Mouse (Mus musculus) megakaryocyte, embryonic 14.5 days (primary cell): ENCODE measurements around the gene Cmah. TPM values are rescaled to one million over a fixed set of nuclear protein-coding genes. Genes with fewer than 3 reads are reported as not detected.

ENCODE experiments used
- H3K27me3 ChIP-seq: replicated peaks from 2 replicates; pipeline ENCODE3; 2012; ENCODE audit warnings: inconsistent platforms
- H3K36me3 ChIP-seq: replicated peaks from 2 replicates; pipeline ENCODE3; 2012; ENCODE audit warnings: low read length, inconsistent platforms, mixed read lengths
- H3K4me1 ChIP-seq: 2 replicates; pipeline ENCODE4 v1.6.1; 2012; ENCODE audit warnings: inconsistent platforms
- H3K4me3 ChIP-seq: replicated peaks from 2 replicates; pipeline ENCODE3; 2012; ENCODE audit warnings: moderate library complexity, mild to moderate bottlenecking, inconsistent platforms
- H3K9me3 ChIP-seq: 2 replicates; pipeline ENCODE4 v1.6.1; 2012; ENCODE audit warnings: inconsistent platforms
- FLI1 ChIP-seq: IDR thresholded peaks from 2 replicates; pipeline ENCODE4 v1.6.1; 2012; ENCODE audit warnings: low read length, inconsistent platforms, mixed read lengths
- GATA1 ChIP-seq: IDR thresholded peaks from 3 replicates; pipeline ENCODE4 v1.6.1; 2012; ENCODE audit warnings: mixed read lengths, low read length, inconsistent platforms, borderline replicate concordance
- polyA plus RNA-seq: library from polyadenylated mRNA; stranded (reverse); fragments of >175 nt; gene quantifications from 2 replicates; pipeline ENCODE4 v1.2.3, GENCODE M21; 2012; ENCODE audit warnings: low replicate concordance; ENCODE audit not compliant: insufficient read depth

Cmah gene
- polyA plus RNA-seq, 1 experiment = 4.3 TPM

DNA sequence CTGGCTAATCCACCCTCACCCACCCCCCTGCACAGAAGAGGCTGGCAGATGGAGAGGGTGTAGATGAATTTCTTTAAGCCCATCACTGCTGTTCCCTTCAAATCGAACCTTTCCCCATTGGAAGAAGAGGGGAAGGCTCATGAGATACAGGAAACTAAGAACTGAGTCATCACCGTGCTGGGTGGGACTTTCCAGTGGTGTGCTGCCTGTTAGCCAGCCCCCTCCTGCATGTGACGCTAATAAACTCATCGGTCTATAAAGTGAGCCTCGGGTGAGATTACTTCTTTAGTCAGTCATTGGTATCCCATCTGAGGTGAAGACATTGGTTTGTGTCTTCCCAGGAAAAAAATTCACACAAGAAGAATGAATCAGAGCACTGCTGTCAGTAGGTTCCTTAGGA lies 160.3 kb downstream of the Cmah start:
- Histone ChIP-seq H3K27me3 (no peaks in the 10 kb centered on the region), H3K4me3 (no peak overlapping the region), H3K36me3 (peaks cover 29% of the 10 kb centered on the region), H3K9me3 (no peaks in the 10 kb centered on the region), H3K4me1 (peaks cover 97% of the 10 kb centered on the region)
- TF ChIP-seq FLI1 (no peak), GATA1 (no peak)

DNA sequence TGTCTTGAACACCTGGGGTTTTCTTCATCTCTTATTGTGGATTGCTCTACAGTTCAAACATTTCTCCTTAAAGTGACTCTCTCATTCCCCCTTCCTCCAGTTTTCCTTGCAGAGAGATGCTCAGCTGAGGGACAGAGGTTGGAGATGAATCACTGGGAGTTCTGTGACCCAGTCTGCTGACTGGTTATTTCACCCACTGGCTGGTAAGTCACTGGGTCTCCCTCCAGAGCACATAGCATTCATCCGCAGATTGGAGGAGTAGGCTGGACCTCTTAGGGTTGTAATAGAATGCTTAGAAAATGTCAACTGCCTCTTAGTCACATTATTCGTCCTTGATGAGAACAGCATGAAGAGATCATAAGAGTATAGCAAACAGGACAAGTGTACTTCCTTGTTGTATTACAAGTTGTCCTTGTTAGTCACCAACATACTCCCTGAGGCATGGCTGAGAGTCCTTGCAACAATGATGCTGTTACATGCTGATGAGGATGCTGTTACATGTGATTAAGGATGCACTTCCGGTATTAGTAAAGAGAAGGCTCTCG lies 161.4 kb downstream of the Cmah start:
- H3K36me3 ChIP-seq = peaks cover 35% of the 10 kb centered on the region

GRCm38 (mm10) chr13:24489515-24489914 lies 162.3 kb downstream of the Cmah start:
- Histone ChIP-seq H3K9me3 (no peaks in the 10 kb centered on the region), H3K36me3 (peaks cover 39% of the 10 kb centered on the region), H3K4me1 (peaks cover 97% of the 10 kb centered on the region), H3K4me3 (no peak overlapping the region), H3K27me3 (no peaks in the 10 kb centered on the region)
- TF ChIP-seq FLI1 (no peak), GATA1 (no peak)

More for the DNA sequence above, 161.4 kb downstream of the Cmah start:
- Histone ChIP-seq H3K4me1 (peaks cover 97% of the 10 kb centered on the region), H3K9me3 (no peaks in the 10 kb centered on the region), H3K4me3 (no peak overlapping the region), H3K27me3 (no peaks in the 10 kb centered on the region)
- TF ChIP-seq GATA1 (no peak), FLI1 (no peak)

DNA sequence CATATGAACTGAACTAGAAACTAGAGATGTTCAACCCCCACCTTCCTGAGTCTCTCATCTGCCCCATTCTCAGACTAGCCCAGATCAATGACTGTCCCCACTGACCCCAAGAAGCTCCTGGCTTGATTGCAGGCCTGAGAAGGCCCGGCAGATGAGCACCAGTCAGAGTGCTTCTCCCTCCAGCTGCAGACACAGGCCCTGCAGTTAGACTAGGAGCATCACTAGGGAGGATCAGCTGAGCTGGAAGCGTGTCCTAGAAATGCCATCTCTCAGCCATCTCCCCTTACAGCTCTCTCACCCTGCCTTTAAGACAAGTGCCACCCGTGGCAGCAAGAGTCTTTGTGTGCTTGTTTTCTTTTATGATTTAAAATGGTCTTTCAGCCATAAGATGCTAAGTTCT lies 162.8 kb downstream of the Cmah start:
- H3K4me1 ChIP-seq = peaks cover 97% of the 10 kb centered on the region
- no peaks in the 10 kb centered on the region for H3K9me3 ChIP-seq
- H3K36me3 ChIP-seq = peaks cover 40% of the 10 kb centered on the region
- no peak for TF ChIP-seq GATA1
- no peak overlapping the region for H3K4me3 ChIP-seq
- no peaks in the 10 kb centered on the region for H3K27me3 ChIP-seq

- peaks cover 51% of the 10 kb centered on the region for H3K36me3 ChIP-seq
Measured at GRCm38 (mm10) chr13:24491101-24491500, 163.9 kb downstream of the Cmah start.

DNA sequence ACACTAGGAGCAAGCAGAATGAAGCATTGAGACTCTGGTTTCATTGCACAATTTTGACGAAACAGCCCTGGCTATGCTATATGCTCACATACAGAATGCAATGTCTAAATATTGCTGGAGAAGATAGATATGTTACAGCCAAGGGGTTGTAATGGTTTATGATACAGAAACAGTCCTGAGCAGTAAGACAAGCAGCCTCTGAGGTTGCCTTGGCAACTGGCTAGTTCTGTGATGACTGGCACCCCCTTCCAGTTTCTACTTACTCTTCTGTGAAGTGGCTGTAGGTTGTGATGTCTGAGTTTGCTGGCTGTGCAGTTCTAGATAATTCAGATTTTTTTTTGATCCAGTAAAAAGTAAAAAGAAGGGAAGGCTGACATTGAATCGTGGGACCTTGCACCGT lies 166.6 kb downstream of the Cmah start:
- no peaks in the 10 kb centered on the region for H3K9me3 ChIP-seq
- TF ChIP-seq GATA1 = no peak
- no peak for TF ChIP-seq FLI1
- H3K4me3 ChIP-seq = no peak overlapping the region
- H3K4me1 ChIP-seq = peaks cover 99% of the 10 kb centered on the region
- H3K27me3 ChIP-seq = no peaks in the 10 kb centered on the region
- H3K36me3 ChIP-seq = peaks cover 61% of the 10 kb centered on the region

More at GRCm38 (mm10) chr13:24491101-24491500, 163.9 kb downstream of the Cmah start:
- H3K4me3 ChIP-seq = no peak overlapping the region
- no peaks in the 10 kb centered on the region for H3K27me3 ChIP-seq
- no peaks in the 10 kb centered on the region for H3K9me3 ChIP-seq
- TF ChIP-seq FLI1 = no peak
- no peak for TF ChIP-seq GATA1
- peaks cover 97% of the 10 kb centered on the region for H3K4me1 ChIP-seq

- no peaks in the 10 kb centered on the region for H3K9me3 ChIP-seq
- no peaks in the 10 kb centered on the region for H3K27me3 ChIP-seq
- peaks cover 97% of the 10 kb centered on the region for H3K4me1 ChIP-seq
- TF ChIP-seq GATA1 (no peak), FLI1 (no peak)
- H3K36me3 ChIP-seq = peaks cover 50% of the 10 kb centered on the region
- H3K4me3 ChIP-seq = no peak overlapping the region
Measured at GRCm38 (mm10) chr13:24496353-24496752, 169.1 kb downstream of the Cmah start.

GRCm38 (mm10) chr13:24497001-24497400 lies 169.8 kb downstream of the Cmah start:
- H3K4me3 ChIP-seq = no peak overlapping the region
- H3K27me3 ChIP-seq = no peaks in the 10 kb centered on the region
- peaks cover 91% of the 10 kb centered on the region for H3K4me1 ChIP-seq
- peaks cover 48% of the 10 kb centered on the region for H3K36me3 ChIP-seq
- no peaks in the 10 kb centered on the region for H3K9me3 ChIP-seq
- TF ChIP-seq FLI1 (no peak), GATA1 (no peak)

GRCm38 (mm10) chr13:24498342-24498741 lies 171.1 kb downstream of the Cmah start:
- TF ChIP-seq GATA1 (no peak), FLI1 (no peak)
- Histone ChIP-seq H3K36me3 (peaks cover 41% of the 10 kb centered on the region), H3K4me3 (peak overlapping the region; percentile 38), H3K27me3 (no peaks in the 10 kb centered on the region), H3K4me1 (peaks cover 82% of the 10 kb centered on the region), H3K9me3 (no peaks in the 10 kb centered on the region)

DNA sequence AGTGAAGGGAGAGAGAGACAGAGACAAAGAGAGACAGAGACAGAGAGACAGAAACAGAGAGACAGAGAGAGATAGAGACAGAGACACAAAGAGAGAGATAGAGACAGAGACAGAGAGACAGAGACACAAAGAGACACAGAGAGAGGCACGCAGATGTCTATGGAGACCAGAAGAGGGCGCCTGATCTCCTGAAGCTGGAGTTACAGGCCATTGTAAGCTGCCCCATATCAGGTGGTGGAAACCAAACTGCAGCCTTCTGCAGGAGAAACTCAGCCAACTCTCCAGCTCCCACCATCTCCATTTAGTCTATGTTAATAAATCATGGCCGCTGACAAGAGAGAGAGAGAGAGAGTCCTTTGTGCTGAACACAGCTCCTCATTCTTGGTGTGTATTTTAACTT lies 172.3 kb downstream of the Cmah start:
- Histone ChIP-seq H3K4me1 (peaks cover 80% of the 10 kb centered on the region), H3K9me3 (no peaks in the 10 kb centered on the region), H3K36me3 (peaks cover 45% of the 10 kb centered on the region), H3K27me3 (no peaks in the 10 kb centered on the region), H3K4me3 (peak overlapping the region; percentile 95)
- TF ChIP-seq GATA1 = no peak
- no peak for TF ChIP-seq FLI1

DNA sequence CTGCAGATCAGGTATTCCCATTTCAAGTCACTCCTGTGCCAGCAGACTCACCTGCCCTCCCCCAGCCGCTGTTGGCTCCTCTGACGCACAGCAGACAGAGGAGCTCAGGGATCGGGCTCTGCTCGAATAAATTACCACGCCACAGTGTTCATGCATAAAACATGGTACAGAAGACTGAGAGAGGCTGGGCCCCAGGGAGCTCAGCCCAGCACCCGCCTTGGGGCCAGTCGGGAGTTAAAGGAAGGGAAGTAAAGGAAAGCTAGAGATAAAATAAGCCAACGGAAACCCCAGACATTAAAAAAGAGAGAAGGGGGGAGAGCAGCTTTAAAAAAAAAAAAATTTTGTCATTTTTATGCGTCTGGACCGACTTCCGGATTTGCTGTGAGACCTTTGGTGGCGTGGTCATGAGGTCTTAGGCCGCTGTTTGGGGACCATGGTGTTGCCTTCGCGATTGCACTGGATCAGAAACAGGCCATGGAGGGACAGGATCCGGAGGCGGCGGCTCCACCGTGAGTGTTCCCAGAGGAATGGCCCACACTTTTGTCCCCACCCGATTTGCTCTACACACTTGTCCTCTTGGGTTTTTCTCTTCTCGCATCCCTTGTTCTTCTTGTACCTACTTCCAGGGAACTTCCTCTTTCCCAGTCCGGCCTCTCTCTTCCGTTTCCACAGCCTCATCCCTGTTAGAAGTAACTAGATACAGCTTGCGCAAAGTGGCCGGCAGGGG lies 174.1 kb downstream of the Cmah start:
- Histone ChIP-seq H3K27me3 (no peaks in the 10 kb centered on the region), H3K36me3 (peaks cover 49% of the 10 kb centered on the region), H3K9me3 (no peaks in the 10 kb centered on the region), H3K4me3 (peak overlapping the region; percentile 95), H3K4me1 (peaks cover 80% of the 10 kb centered on the region)
- TF ChIP-seq FLI1 (no peak), GATA1 (no peak)
